Mouse (Mus musculus) Patski (cell line): ENCODE results near the gene Riiad1. TPM values are rescaled to one million over a fixed set of nuclear protein-coding genes. Genes with fewer than 3 reads are reported as not detected.

ENCODE experiments used
- ATAC-seq: fragments of 100-300 bp; one replicate; pipeline ENCODE4 v1.8.0; 2021
- CTCF ChIA-PET: fragments of 350-600 bp; sonication (Branson Sonifier 250); formaldehyde crosslinking; loops from one replicate; lab custom pipeline; 2022; ENCODE audit warnings: inconsistent platforms; lab: Charles Lee
- POLR2A ChIA-PET: fragments of 350-600 bp; sonication (Branson Sonifier 250); formaldehyde crosslinking; loops from one replicate; lab custom pipeline; 2022; ENCODE audit warnings: antibody characterized with exemption, inconsistent platforms; lab: Charles Lee
- DNase-seq: peaks from one replicate; pipeline ENCODE4 v3.0.0-alpha.2; 2011; ENCODE audit warnings: low read depth, low spot score
- H3K27me3 ChIP-seq: fragments of 371-371 bp; one replicate; pipeline ENCODE4 v1.5.1; 2021
- CTCF ChIP-seq: fragments of 100-300 bp; IDR thresholded peaks from one replicate; pipeline ENCODE4 v1.5.1; 2021
- in situ Hi-C: fragments of 300-500 bp; cut with MboI; formaldehyde crosslinking; loops from 3 replicates; pipeline ENCODE4 v1.11.1; 2018; ENCODE audit warnings: low pct_unique_long_range_greater_than_20kb, mixed read lengths
- polyA plus RNA-seq: library from polyadenylated mRNA; unstranded; gene quantifications from one replicate; pipeline ENCODE4 v1.2.3, GENCODE M21; 2021

Gene Riiad1
- polyA plus RNA-seq, 1 experiment from 2014 or later = 0.19 TPM

- no peak for TF ChIP-seq CTCF
- in situ Hi-C loops = no loop called here
- no peak for DNase-seq
- ChIA-PET CTCF (interaction anchor here (0.8 kb wide), 1 partner anchor 15 kb away, joined by 3 read pairs; no protein-coding TSS in a partner anchor), POLR2A (no interaction called here)
- H3K27me3 ChIP-seq = peaks cover 14% of the 10 kb centered on the region
- ATAC-seq = no peak
These were observed 43.7 kb downstream of the Riiad1 start for GRCm38 (mm10) chr3:94436420-94436819.

GRCm38 (mm10) chr3:94434305-94434704, 45.8 kb downstream of the Riiad1 start:
- TF ChIP-seq CTCF = no peak
- DNase-seq = no peak
- in situ Hi-C loops = no loop called here
- H3K27me3 ChIP-seq = no peaks in the 10 kb centered on the region
- CTCF ChIA-PET = interaction anchor here (0.9 to 1.7 kb wide), 6 partner anchors 8 to 67 kb away, joined by 3 to 5 read pairs (median 4); no protein-coding TSS in a partner anchor
- POLR2A ChIA-PET = interaction anchor here (1.2 kb wide), 1 partner anchor 12 kb away, joined by 3 read pairs; no protein-coding TSS in a partner anchor
- no peak for ATAC-seq

- in situ Hi-C loops = no loop called here
- DNase-seq = no peak
- no peak for ATAC-seq
- TF ChIP-seq CTCF = no peak
- CTCF ChIA-PET = interaction anchor here (0.9 kb wide), 1 partner anchor 32 kb away, joined by 3 read pairs; no protein-coding TSS in a partner anchor
- POLR2A ChIA-PET = no interaction called here
- no peaks in the 10 kb centered on the region for H3K27me3 ChIP-seq
These were observed 49.2 kb downstream of the Riiad1 start for GRCm38 (mm10) chr3:94430980-94431379.

Other genes with a start within 250 kb of the Riiad1 start
- not detected for gene Gm4778, start 216.3 kb downstream of the Riiad1 start, polyA plus RNA-seq
- 12.2 TPM for gene Them4, start 170.3 kb downstream of the Riiad1 start, polyA plus RNA-seq
- 0.06 TPM for gene Them5, start 138.2 kb downstream of the Riiad1 start, polyA plus RNA-seq
- gene C2cd4d, start 117.9 kb downstream of the Riiad1 start, polyA plus RNA-seq = not detected
- 16.1 TPM for gene Rorc, start 107.5 kb downstream of the Riiad1 start, polyA plus RNA-seq
- gene Lingo4, start 81.8 kb downstream of the Riiad1 start, polyA plus RNA-seq = 0.06 TPM
- gene Tdrkh, start 67.1 kb downstream of the Riiad1 start, polyA plus RNA-seq = 14.3 TPM
- 101 TPM for gene Mrpl9, start 37.0 kb downstream of the Riiad1 start, polyA plus RNA-seq
- 1.1 TPM for gene Oaz3, start 36.4 kb downstream of the Riiad1 start, polyA plus RNA-seq
- gene Celf3, start 2.0 kb downstream of the Riiad1 start, polyA plus RNA-seq = 0.17 TPM
- gene Snx27, start 102.4 kb upstream of the Riiad1 start, polyA plus RNA-seq = 83.8 TPM
- not detected for gene Gm10972, start 162.8 kb upstream of the Riiad1 start, polyA plus RNA-seq
- gene Tuft1, start 178.5 kb upstream of the Riiad1 start, polyA plus RNA-seq = 62.3 TPM
- gene Selenbp2, start 213.2 kb upstream of the Riiad1 start, polyA plus RNA-seq = 0.36 TPM